Mouse (Mus musculus) heart, embryonic 13.5 days (tissue): ENCODE measurements around the gene Igf1r. TPM values are rescaled to one million over a fixed set of nuclear protein-coding genes. Genes with fewer than 3 reads are reported as not detected.

ENCODE experiments used
- ATAC-seq: fragments of 200-750 bp; cut with Nextera tagmentation; 2 replicates; pipeline ENCODE4 v1.8.0; 2017; ENCODE audit warnings: moderate TSS enrichment; ENCODE audit not compliant: insufficient number of reproducible peaks, low FRiP score, low TSS enrichment; ENCODE audit errors: extremely low read depth
- H3K27ac ChIP-seq: fragments of 300-500 bp; sonication (generic); replicated peaks from 2 replicates; pipeline ENCODE4 v1.5.1; 2015; ENCODE audit warnings: moderate library complexity, mild to moderate bottlenecking, inconsistent platforms
- H3K27me3 ChIP-seq: fragments of 300-500 bp; sonication (generic); replicated peaks from 2 replicates; pipeline ENCODE4 v1.6.1; 2015; ENCODE audit warnings: mild to moderate bottlenecking, inconsistent platforms
- H3K36me3 ChIP-seq: fragments of 300-500 bp; sonication (generic); 2 replicates; pipeline ENCODE4 v1.6.1; 2015; ENCODE audit warnings: mild to moderate bottlenecking, inconsistent platforms
- H3K4me1 ChIP-seq: fragments of 300-500 bp; sonication (generic); 2 replicates; pipeline ENCODE4 v1.6.1; 2015; ENCODE audit warnings: inconsistent platforms
- H3K4me2 ChIP-seq: fragments of 300-500 bp; sonication (generic); 2 replicates; pipeline ENCODE4 v1.6.1; 2015; ENCODE audit warnings: inconsistent platforms, mild to moderate bottlenecking, moderate library complexity
- H3K4me3 ChIP-seq: fragments of 300-500 bp; sonication (generic); 2 replicates; pipeline ENCODE4 v1.5.1; 2015; ENCODE audit warnings: moderate library complexity, mild to moderate bottlenecking, inconsistent platforms
- H3K9ac ChIP-seq: fragments of 300-500 bp; sonication (generic); 2 replicates; pipeline ENCODE4 v1.6.1; 2015; ENCODE audit warnings: inconsistent platforms, mild to moderate bottlenecking, moderate library complexity
- H3K9me3 ChIP-seq: fragments of 300-500 bp; sonication (generic); 2 replicates; pipeline ENCODE4 v1.6.1; 2016; ENCODE audit warnings: inconsistent platforms
- WGBS: fragments of 180-500 bp; shearing (Covaris S2); methylation state at CpG from one replicate; pipeline ENCODE4 v1.1.7; 2015; ENCODE audit warnings: mixed read lengths; 5-methylcytosine and 5-hydroxymethylcytosine counted together
- polyA plus RNA-seq: library from polyadenylated mRNA; unstranded; fragments of >200 nt; fragmentation: Nextera tagmentation; extraction: Ambion mirVana; gene quantifications from 2 replicates; pipeline ENCODE4 v1.2.1, GENCODE M21; 2015

Gene Igf1r
- polyA plus RNA-seq, 1 experiment from 2014 or later = 15.0 TPM

DNA sequence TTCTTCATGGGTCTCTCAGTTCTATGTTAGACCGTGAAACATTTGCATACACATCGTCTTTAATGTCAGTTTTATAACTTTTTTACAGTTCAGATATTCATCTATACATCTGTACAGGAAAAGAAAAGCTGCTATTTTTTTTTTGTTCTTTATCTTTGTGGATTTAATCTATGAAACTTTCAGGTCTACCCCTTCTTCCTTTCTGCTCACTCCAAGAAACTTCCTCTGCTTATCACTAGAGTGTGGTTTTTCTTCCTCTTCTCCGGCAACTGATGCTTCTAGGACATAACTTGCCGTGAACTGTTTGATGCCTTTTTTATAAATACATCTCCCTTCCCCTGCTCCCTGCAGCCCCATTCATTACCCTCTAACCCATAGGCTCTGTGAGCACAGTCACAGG is 275.0 kb downstream of the Igf1r start:
- Histone ChIP-seq H3K4me2 (no peak overlapping the region), H3K27ac (no peak overlapping the region), H3K4me1 (peaks cover 32% of the 10 kb centered on the region), H3K4me3 (no peak overlapping the region), H3K9ac (no peak overlapping the region), H3K36me3 (peaks cover 83% of the 10 kb centered on the region), H3K9me3 (no peaks in the 10 kb centered on the region), H3K27me3 (no peaks in the 10 kb centered on the region)
- no peak for ATAC-seq
- whole genome bisulfite sequencing = 80% methylated on average over 4 of the region's 4 CpGs

DNA sequence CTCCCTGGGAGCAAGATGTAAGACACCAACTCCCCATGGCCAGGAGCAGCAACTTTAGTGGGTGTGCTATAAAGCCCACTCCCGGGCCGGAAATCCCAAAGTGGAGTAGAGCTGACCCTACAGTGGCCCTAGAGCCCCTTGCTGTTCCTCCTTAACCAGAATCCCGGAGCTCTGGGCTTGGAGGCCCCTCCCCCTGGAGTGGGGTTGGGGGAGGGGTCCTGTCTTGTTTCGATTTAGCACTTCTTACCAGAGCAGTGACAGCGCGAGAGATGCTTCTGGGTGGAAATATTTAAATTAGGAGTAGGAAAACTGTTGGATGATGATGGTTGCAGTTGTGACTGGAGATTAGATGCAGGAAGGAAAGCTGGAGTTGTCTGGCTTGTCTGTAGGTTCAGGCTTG is 275.9 kb downstream of the Igf1r start:
- Histone ChIP-seq H3K4me2 (no peak overlapping the region), H3K9me3 (no peaks in the 10 kb centered on the region), H3K4me1 (peaks cover 30% of the 10 kb centered on the region), H3K9ac (no peak overlapping the region), H3K27ac (no peak overlapping the region), H3K36me3 (peaks cover 75% of the 10 kb centered on the region), H3K4me3 (no peak overlapping the region), H3K27me3 (no peaks in the 10 kb centered on the region)
- WGBS = 41% methylated on average over 6 of the region's 6 CpGs
- ATAC-seq = no peak

DNA sequence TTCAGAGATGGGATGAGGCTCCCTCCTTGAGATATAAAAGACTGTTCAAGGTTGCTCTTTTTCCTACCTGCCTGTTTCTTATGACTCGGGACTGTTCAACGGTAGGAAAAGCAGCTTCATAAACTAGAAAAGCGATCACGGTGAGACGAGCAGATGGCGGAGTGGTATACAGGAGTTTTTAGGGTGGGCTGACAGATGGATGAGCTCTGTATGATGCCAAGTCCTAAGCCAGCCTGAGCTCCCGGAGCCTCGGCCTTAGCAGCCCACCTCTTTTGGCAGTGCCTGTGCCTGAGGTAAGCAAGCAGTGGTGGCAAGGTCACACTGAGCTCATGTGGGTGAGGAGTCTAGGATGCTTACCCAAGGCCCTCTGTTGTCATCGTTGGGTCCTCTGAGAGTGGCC is 278.2 kb downstream of the Igf1r start:
- no peak overlapping the region for H3K4me2 ChIP-seq
- WGBS = 91% methylated on average over 9 of the region's 9 CpGs
- no peaks in the 10 kb centered on the region for H3K27me3 ChIP-seq
- no peak overlapping the region for H3K4me3 ChIP-seq
- peaks cover 52% of the 10 kb centered on the region for H3K36me3 ChIP-seq
- no peaks in the 10 kb centered on the region for H3K9me3 ChIP-seq
- H3K27ac ChIP-seq = no peak overlapping the region
- ATAC-seq = no peak
- no peak overlapping the region for H3K9ac ChIP-seq
- peaks cover 32% of the 10 kb centered on the region for H3K4me1 ChIP-seq

DNA sequence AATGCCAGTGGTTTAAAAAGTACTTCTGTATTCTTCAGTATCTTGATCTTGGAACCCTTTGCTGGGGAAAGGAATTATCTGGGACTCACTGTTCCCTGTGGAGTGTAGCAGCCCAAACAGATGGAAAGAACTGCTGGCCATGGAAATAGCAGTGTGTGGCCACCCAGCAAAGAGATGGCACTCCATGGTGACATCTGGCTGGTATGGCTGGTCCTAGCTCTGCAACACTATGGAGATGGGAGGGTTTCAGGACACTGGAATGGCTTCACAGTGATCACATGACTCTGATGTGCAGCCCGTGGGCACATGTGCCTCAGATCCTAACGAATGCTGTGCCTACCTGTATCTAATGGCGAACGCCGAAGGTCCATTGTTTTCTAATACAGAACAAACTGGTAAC is 279.9 kb downstream of the Igf1r start:
- WGBS = 85% methylated on average over 5 of the region's 5 CpGs
- H3K27me3 ChIP-seq = no peaks in the 10 kb centered on the region
- no peak overlapping the region for H3K4me3 ChIP-seq
- peaks cover 35% of the 10 kb centered on the region for H3K36me3 ChIP-seq
- H3K9ac ChIP-seq = no peak overlapping the region
- no peak overlapping the region for H3K4me2 ChIP-seq
- no peak overlapping the region for H3K27ac ChIP-seq
- peaks cover 31% of the 10 kb centered on the region for H3K4me1 ChIP-seq
- ATAC-seq = no peak
- no peaks in the 10 kb centered on the region for H3K9me3 ChIP-seq

DNA sequence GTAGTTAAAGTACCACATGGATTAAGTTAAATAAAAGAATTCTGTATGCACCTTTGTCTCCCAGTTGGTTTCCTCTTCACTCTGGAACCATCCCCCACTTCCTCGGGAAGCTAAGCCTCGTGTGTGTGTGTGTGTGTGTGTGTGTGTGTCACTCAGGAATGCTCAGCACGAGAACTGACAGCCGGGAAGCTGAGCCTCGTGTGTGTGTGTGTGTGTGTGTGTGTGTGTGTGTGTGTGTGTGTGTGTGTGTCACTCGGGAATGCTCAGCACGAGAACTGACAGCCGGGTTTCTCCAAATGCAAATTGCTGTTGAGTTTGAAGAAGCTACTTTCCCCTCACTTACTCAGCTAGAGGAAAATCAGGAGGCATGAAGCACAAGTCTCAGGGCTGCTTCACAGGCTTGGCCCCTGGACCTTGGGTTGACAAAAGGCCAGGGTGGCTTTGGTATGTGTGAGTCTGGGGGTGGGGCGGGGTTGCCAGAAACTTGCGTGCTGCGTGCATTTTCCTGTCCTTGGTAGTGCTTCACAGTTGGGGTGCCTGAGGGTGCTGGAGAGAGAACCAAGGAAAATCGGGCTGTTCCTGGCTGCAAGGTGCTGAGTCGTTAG is 281.1 kb downstream of the Igf1r start:
- WGBS = 34% methylated on average over 9 of the region's 13 CpGs
- Histone ChIP-seq H3K36me3 (peaks cover 24% of the 10 kb centered on the region), H3K4me1 (peaks cover 27% of the 10 kb centered on the region), H3K27me3 (no peaks in the 10 kb centered on the region), H3K9me3 (no peaks in the 10 kb centered on the region), H3K27ac (peak overlapping the region; percentile 55), H3K9ac (no peak overlapping the region), H3K4me2 (peak overlapping the region; percentile 49), H3K4me3 (no peak overlapping the region)
- no peak for ATAC-seq

DNA sequence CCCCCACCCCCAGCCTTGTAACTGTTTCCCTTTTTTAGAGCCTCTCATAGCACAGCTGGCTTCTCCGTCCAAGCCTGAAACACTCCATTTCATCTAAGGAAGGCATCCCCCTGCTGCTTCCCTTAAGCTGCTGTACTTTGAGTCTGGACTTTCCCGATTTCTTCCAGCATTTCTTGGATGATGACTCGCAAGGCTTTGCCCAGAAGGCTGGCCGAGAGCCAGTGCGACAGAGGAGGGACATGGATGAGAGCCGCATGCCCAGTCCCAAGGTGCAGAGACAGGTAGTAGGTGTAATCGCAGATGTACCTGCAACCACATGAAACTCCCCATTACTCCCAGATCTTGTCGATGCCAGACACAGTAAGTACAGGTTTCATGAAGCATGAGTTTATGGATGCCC is 284.2 kb downstream of the Igf1r start:
- WGBS = 82% methylated on average over 8 of the region's 8 CpGs
- Histone ChIP-seq H3K4me2 (no peak overlapping the region), H3K4me1 (peaks cover 18% of the 10 kb centered on the region), H3K27me3 (0 out of 2 replicates have a peak, but pooled peaks cover 10% of the 10 kb centered on the region), H3K27ac (no peak overlapping the region), H3K9ac (no peak overlapping the region), H3K4me3 (no peak overlapping the region), H3K9me3 (no peaks in the 10 kb centered on the region), H3K36me3 (no peaks in the 10 kb centered on the region)
- ATAC-seq = no peak

DNA sequence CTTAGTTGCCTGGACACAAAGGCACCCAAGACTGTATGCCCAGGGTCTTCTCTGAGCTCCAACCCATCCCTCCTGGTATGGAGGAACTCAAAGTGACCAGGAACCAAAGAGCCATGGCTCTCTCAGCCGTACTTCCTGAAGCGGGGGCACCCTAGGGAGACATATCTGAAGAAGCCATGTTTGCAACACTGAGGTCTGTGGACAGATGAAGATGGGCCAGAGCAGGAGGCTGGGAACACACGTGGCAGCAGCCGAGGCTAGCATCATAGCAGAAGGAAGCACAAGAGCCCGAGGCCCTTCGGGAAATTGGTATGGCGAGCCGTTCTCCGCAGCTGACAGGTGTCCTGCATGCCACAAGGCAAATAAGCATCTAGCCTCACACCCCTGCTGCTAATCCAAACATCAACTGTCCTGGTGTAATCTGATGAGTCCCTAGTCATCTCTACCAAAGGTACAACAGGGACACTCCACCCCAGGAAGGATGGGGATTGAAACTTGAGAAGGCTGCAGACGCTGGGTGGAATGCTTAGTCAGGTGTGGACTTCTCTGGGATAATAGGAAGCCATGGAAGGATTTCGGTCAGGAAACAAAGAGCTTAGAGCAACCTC is 286.7 kb downstream of the Igf1r start:
- no peak for ATAC-seq
- Histone ChIP-seq H3K27me3 (0 out of 2 replicates have a peak, but pooled peaks cover 10% of the 10 kb centered on the region), H3K4me3 (no peak overlapping the region), H3K4me1 (peaks cover under 1% of the 10 kb centered on the region), H3K4me2 (no peak overlapping the region), H3K9ac (no peak overlapping the region), H3K27ac (no peak overlapping the region), H3K9me3 (no peaks in the 10 kb centered on the region), H3K36me3 (no peaks in the 10 kb centered on the region)
- WGBS = 50% methylated on average over 11 of the region's 11 CpGs

DNA sequence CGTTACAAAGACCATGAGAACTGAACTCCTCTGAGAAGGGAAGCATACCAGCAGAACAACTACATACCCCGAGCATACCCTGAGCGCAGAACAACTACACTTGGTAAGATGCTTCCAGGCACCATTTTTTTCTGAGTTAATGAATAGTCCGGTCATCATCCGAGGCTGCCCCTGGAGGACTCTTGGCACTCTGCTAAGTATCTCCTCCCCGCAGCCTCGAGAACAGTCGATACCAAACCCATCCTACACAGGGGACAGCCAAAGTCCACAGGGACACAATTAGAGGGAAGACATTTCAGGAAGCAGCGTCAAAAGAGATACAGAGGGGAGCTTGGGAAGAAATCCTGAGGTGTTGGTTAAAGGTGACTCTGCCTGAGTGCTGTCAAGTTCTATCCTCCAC is 288.6 kb downstream of the Igf1r start:
- 76% methylated on average over 9 of the region's 9 CpGs for WGBS
- Histone ChIP-seq H3K4me3 (no peak overlapping the region), H3K4me2 (no peak overlapping the region), H3K27me3 (0 out of 2 replicates have a peak, but pooled peaks cover 10% of the 10 kb centered on the region), H3K27ac (no peak overlapping the region), H3K9me3 (no peaks in the 10 kb centered on the region), H3K36me3 (no peaks in the 10 kb centered on the region), H3K4me1 (no peaks in the 10 kb centered on the region), H3K9ac (no peak overlapping the region)
- ATAC-seq = no peak

DNA sequence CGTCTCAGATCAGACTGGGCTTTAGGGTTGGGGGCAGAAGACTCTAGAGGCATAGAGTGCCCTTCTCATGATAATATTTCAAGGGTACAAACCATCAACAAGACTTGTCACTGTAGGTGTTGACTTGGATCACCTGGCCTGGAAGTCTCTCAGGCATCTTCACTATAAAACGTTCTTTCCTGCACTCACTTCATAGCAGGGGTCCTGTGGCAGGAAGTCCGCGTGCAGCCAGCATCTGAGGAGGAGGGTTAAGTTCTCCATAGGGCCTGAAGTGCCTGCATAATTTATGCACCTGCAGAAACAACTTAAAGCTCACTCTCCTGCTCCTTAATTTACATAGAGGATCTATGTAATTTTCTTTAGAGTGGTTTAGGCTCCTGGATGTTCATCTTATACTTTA is 293.1 kb downstream of the Igf1r start:
- WGBS = 47% methylated on average over 4 of the region's 4 CpGs
- peaks cover 3% of the 10 kb centered on the region; the same call in 1 of the 2 replicates for H3K9me3 ChIP-seq
- no peak overlapping the region for H3K9ac ChIP-seq
- no peak for ATAC-seq
- H3K27ac ChIP-seq = no peak overlapping the region
- H3K27me3 ChIP-seq = 0 out of 2 replicates have a peak, but pooled peaks cover 6% of the 10 kb centered on the region
- no peaks in the 10 kb centered on the region for H3K36me3 ChIP-seq
- no peak overlapping the region for H3K4me3 ChIP-seq
- no peaks in the 10 kb centered on the region for H3K4me1 ChIP-seq
- H3K4me2 ChIP-seq = no peak overlapping the region

DNA sequence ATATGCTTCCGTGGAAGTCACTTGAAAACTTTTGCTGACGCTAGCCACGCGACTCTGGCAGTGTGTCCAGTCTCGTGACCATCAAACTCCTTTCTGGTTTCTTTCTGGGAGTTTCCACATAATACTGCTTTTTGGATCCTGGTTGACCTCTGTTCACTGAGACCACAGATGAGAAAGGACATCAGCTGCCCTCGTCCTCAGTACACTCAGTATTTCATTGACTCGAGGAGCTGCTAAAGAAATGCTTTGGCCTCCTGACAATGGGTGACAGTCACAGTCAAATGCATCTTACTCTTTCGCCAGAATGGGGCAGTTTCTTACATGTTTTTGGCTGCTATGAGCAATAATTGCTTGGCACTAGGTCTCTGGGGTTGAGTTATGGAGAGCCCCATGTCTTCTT is 293.6 kb downstream of the Igf1r start:
- ATAC-seq = no peak
- Histone ChIP-seq H3K27ac (no peak overlapping the region), H3K9ac (no peak overlapping the region), H3K9me3 (peaks cover 9% of the 10 kb centered on the region), H3K36me3 (no peaks in the 10 kb centered on the region), H3K4me1 (no peaks in the 10 kb centered on the region), H3K4me2 (no peak overlapping the region), H3K27me3 (0 out of 2 replicates have a peak, but pooled peaks cover 3% of the 10 kb centered on the region), H3K4me3 (no peak overlapping the region)
- 78% methylated on average over 8 of the region's 8 CpGs for WGBS

DNA sequence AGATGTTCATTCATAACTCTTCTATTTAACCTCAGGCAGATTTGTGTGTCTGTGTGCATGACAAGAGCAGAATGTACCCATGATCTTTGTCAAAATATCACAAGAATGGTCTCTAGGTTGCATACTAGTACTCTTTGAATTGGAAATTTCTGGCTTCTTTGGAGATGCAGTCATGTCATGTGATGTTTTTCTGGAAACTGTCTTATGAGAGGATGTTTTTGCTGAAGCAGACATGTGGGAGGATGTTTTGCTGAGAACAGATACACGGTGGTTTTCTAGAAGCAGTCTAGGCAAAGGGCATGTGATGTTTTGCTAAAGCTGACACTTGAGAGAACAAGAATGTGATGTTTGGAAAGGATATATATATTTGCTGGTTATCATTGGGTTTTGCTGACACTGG is 297.8 kb downstream of the Igf1r start:
- no peak overlapping the region for H3K9ac ChIP-seq
- no peaks in the 10 kb centered on the region for H3K4me1 ChIP-seq
- H3K4me2 ChIP-seq = no peak overlapping the region
- no peak overlapping the region for H3K27ac ChIP-seq
- ATAC-seq = no peak
- H3K36me3 ChIP-seq = no peaks in the 10 kb centered on the region
- 60% methylated on average over 1 of the region's 1 CpGs for WGBS
- no peak overlapping the region for H3K4me3 ChIP-seq
- H3K9me3 ChIP-seq = peaks cover 9% of the 10 kb centered on the region
- H3K27me3 ChIP-seq = no peaks in the 10 kb centered on the region

DNA sequence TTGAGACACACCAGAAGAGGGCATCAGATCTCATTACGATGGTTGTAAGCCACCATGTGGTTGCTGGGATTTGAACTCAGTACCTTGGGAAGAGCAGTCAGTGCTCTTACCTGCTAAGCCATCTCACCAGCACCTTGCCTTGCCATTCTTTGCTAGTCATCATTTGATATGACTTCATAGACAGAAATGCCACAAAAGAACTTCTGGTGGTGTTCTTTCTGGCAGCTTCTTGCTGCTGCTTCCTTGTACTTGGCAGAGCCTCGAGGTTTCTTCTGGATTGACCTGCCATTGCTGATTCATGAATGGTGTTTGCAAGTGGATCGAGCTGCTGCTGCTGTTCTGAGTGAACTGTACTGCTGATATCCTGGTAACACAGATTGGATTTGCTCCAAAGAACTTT is 298.3 kb downstream of the Igf1r start:
- no peak for ATAC-seq
- Histone ChIP-seq H3K36me3 (no peaks in the 10 kb centered on the region), H3K27ac (no peak overlapping the region), H3K9ac (no peak overlapping the region), H3K9me3 (peaks cover 9% of the 10 kb centered on the region), H3K4me1 (no peaks in the 10 kb centered on the region), H3K27me3 (no peaks in the 10 kb centered on the region), H3K4me2 (no peak overlapping the region), H3K4me3 (no peak overlapping the region)
- 81% methylated on average over 3 of the region's 3 CpGs for WGBS
